Mouse (Mus musculus): Measurements from ENCODE around the gene Adam11.

Gene Adam11

DNA sequence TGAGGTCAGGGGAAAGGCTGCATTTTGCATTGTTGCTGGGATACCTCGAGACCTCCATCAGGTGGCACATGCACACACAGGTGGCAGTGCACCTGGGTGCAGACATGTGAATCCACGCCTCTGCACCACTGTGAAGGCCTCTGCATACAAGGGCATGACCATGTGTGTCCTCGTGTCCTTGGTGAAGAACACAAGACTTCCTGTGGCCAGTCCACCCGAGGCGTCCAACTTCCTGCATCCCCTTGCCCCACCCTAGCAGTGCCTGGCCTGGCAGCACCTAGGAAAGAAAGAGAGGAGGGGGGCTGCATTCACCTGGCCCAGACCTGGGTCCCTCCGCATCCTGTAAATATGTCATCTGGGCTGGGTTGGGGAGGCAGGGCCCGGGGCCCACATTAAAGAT lies 18.6 kb downstream of the Adam11 start:
- no peak for DNase-seq

DNA sequence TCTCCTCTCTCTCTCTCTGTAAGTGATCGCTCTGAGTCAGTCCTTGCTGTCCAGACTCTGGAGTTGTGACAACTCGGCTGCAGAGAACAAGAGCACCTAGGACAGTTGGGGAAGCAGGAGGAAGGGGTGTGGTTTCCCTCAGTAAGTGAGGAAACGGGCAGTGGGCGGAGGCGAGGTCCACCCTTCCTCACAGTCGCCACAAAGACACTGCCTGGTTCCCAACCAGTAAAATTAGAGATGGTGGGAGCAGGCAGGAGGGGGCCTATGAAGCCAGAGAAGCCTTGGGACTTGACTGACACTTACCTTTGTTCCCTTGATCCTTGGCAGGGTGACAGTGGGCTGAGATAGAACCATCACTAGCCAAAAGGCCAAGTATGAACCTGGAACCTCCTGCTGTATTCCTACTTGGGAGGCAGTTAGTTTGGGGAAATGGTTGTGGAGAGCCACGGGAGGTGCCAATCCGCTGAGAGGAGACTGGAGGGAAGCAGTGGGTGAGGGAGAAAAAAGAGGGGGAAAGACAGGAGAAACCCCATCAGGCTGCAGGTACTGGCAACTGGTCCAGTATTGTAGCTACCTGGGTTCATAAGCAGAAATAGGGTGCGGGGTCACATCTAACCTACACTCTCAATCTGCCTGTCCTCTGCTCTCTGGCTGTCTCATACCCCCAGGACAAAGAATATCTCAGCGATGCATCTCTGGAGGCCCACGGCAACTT lies 19.2 kb downstream of the Adam11 start:
- no peak for DNase-seq

DNA sequence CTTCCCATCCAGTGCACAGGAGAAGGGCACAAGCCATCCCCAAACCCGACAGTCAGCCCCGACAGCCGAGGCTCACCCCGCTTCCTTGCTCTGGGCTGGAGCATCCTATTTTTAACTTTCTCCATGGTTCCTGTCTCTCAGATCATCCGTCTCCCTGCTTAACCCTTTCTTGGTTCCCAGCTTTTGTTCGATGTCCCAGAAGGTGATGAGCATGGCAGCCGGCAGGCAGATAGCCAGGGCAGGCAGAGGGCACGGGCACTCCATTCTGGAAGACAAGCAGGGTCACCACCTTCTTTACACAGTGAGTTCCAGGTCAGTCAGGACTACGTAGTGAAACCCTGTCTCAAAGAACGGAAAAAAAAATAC lies 19.7 kb downstream of the Adam11 start:
- no peak for DNase-seq

GRCm38 (mm10) chr11:102781523-102781922 lies 20.3 kb downstream of the Adam11 start:
- DNase-seq = no peak

- DNase-seq = no peak
Observed at GRCm38 (mm10) chr11:102783443-102783842, 22.2 kb downstream of the Adam11 start.

GRCm38 (mm10) chr11:102787688-102788177 lies 26.5 kb downstream of the Adam11 start:
- DNase-seq = no peak

- no peak for DNase-seq
Observed at GRCm38 (mm10) chr11:102791682-102792445, 30.6 kb downstream of the Adam11 start.

- no peak for DNase-seq
Observed at GRCm38 (mm10) chr11:102794157-102794556, 32.9 kb downstream of the Adam11 start.

GRCm38 (mm10) chr11:102803453-102803852 lies 42.2 kb downstream of the Adam11 start:
- no peak for DNase-seq

GRCm38 (mm10) chr11:102808246-102808645 lies 47.0 kb downstream of the Adam11 start:
- no peak for DNase-seq

DNA sequence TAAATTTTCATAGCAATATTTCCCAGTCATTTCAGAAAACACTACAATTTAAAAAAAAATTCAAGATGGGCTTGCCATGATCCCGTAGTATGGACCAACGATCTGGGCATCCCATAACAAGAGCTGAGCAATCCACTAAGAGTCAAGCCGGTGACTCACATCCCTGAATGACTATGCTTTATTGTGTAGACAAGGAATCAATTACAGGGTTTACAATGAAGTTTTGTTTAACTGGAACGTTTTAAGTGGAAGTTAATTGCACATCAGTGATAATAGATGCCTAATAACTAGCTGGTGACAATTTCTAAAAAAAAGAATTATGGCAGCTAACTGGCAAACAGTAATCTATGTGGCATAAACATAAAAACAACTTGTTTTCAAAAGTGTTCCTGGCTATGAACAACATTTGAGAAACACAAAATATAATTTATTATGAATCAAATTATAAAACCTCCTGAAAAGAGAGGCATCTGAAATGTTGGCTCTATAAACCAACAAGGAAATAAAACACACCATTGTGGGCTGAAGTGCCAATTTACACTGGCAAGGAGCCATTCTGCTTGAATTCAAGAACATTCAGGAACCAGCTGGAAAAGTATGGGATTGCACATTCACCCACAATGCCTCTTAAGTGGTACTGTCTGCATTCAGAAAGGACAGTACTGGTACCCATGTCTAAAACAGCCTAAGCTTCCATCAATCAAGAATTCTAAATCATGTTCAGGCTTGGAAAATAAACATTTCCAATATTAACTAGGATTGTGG lies 49.7 kb downstream of the Adam11 start:
- no peak for DNase-seq

DNA sequence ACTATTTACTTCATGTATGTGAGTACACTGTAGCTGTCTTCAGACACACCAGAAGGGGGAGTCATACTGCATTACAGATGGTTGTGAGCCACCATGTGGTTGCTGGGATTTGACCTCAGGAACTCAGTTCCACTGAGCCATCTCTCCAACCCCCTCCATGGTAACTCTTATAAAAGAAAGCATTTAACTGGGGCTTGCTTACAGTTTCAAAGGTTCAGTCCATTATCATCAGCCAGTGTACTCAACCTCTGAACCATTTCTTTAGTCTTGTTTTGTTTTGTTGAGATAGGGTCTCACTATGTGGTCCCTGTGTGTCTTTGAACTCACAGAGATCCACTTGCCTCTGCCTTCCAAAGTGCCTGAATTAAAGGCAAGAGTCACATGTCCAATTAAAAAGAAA lies 53.6 kb downstream of the Adam11 start:
- no peak for DNase-seq

DNA sequence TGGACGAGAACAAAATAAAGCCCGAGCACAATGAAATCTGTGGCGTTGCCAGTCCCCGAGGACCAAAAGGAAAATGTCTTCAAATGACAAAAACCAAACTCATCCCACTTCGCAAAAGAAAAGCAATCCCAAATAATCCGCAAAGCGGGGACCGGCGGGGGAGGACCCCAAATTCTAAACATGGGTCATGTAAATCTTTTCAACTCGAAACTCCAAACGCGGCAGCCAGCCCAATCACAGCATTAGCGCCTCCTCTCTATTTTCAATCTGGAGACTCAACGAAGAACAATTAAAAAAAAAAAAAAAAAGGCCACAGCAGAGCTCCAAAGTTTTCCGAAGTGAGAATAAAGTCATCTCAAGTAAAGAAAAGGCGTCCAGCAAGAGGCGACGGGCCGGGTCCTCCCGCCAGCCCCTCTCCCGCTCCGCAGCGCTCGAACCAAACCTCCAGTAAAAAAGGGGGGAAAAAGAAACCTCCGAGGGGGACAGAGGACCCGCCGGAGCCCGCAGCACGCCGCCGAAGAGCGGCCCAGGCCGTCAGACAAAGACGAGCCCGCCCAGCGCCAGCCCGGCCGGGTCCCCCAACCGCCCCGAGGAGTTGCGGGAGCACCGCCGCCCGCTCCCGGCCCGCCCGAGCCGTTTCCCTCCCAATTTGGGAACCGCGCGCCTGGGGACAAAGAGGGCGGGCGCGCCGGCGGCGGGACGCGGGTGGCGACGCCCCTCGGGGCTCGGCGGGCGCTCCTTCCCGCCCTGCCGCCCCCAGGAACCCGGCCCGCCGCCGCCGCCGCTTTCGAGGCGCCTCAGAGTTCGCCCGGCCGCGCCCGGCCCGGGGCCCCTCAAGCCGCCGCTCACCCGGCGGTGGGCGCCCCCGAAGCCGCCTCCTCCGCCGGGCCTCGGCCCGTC lies 57.1 kb downstream of the Adam11 start:
- no peak for DNase-seq

DNA sequence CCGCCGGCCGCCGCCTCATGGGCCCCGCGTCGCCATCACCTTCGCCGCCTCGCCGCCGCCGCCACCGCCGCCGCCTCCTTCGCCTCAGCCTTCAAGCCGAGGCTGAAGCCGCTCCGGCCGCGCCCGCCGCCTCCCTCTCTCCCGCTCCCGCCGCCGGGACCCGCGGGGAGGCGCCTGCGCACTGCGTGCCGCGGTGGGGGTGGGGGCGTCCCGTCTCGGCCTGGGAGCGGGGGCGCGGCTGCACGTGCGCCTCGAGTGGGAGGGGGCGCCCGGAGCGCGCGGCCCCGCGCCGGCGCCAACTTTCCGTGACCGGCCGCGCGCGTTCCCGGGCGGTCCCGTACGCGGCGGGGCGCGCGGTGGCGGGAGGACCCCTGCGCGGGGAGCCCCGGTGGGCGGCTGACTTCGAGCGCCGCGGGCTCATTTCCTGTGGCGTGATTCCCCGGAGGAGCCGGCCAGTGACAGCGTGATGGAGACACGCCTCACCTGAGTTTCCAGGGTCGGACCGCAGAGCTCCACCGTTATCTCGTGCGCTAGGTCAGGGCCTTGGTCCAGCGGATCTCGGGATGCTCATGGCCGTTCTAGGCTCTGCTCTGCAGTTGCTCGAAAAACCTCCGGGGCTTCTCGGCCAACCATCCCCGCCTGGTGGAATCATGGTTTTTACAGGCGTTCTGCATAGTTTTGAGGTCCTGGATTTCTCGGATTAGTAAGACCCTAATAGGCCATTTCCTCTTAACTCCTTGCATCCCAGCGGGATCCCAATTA lies 58.0 kb downstream of the Adam11 start, which contains the start of gene Gjc1:
Gene Gjc1, minus strand, starts transcription at position 680 of the 762 bp plus-strand sequence.
- DNase-seq = no peak

DNA sequence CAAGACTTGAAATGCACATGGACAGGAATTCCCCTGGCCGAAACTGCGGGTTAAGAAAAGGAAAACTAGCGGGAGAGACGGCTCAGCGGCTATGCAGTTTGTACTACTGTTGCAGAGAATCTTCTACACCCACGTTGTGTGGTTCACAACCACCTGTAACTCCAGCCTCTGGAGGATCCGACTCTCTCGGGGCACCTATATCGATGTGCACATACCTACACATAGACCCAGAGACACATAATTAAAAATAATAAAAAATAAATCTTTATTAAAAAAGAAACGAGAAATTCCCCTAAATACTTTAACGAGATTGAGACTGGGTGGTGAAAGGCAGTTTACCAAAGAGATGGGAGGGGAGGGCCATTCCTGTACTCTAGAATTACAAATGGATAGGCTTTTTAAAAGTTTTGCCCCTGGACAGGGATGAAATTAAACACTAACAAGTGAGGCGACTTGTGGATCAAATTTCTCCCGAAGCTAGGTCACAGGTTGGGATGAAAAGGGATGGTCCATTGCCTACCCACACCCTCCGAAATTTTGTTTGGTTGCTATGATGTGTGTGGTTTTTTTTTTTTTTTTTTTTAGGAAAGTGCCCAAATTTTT lies 58.6 kb downstream of the Adam11 start:
- DNase-seq = no peak

- DNase-seq = no peak
Observed at GRCm38 (mm10) chr11:102820432-102820831, 59.2 kb downstream of the Adam11 start.

DNA sequence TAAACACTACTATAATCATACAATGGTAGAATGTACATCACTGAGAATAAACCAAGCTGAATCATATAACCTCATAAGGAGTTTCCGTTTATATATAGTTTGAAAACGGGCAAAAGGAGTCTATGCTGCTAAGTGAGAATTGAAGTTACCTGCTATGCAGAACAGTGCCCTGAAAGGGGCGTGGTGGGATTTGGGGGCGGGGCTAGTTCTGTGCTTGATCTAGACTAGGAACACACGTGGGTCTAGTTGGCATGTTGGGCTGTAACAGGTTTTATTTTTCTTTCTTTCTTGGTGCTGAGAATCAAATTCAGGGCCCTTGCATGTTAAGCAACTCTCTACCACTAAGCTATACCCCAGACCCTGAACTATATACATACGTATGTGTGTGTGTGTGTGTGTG lies 60.0 kb downstream of the Adam11 start:
- no peak for DNase-seq

GRCm38 (mm10) chr11:102826476-102826875 lies 65.2 kb downstream of the Adam11 start:
- DNase-seq = no peak

DNA sequence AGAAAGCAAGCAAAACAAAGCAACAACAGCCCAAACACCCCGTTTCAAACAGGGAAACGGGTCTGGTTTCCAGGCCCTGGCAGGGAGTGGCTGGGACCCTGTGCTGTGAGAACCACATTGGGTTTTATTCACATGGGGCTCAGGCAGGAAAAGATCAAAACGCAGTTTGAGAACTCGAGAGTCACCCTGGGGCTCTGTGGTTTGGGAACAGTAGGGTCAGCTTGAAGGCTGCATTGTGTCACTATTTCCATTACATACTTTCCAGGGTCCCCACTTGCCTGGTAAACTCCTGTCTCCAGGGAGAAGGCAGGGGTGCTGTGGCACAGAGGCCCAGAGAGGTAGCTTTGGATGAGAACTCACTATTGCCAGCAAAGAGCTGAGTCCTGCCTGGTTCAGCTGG lies 65.9 kb downstream of the Adam11 start:
- DNase-seq = no peak

Measured in layer of hippocampus, adult 9-11 months (tissue).